Mouse (Mus musculus) layer of hippocampus, adult 8-10 months (tissue): ENCODE results near the gene Cox8b. TPM values are rescaled to one million over a fixed set of nuclear protein-coding genes. Genes with fewer than 3 reads are reported as not detected.

Experiments used
- DNase-seq, 2 experiments: peaks; one replicate each; pipeline ENCODE4 v3.0.0; 2022; ENCODE audit warnings: low spot score in 2 of 2
- total RNA-seq, 4 experiments: library from RNA; stranded (reverse); gene quantifications; 2 replicates each; pipeline ENCODE4 v1.2.4; 2022

Cox8b gene
- total RNA-seq = 1 to 10 TPM in 3 of 4 experiments, not detected in 1; 1.8 to 2.3 (median 1.9) TPM

GRCm38 (mm10) chr7:140900220-140900619 is at the start of gene Cox8b:
TSS of gene Cox8b (minus strand) at chr7:140900446.
- no peak for DNase-seq

- DNase-seq = no peak
These were observed 49.0 kb upstream of the Cox8b start for GRCm38 (mm10) chr7:140949255-140949654.

GRCm38 (mm10) chr7:140948161-140948560 is 47.9 kb upstream of the Cox8b start:
- DNase-seq = no peak

- no peak for DNase-seq
These were observed 46.7 kb upstream of the Cox8b start for GRCm38 (mm10) chr7:140946980-140947379.

- DNase-seq = no peak
These were observed 46.1 kb upstream of the Cox8b start for GRCm38 (mm10) chr7:140946311-140946710.

- no peak for DNase-seq
These were observed 45.0 kb upstream of the Cox8b start for GRCm38 (mm10) chr7:140945247-140945646.

- no peak for DNase-seq
These were observed 44.0 kb upstream of the Cox8b start for GRCm38 (mm10) chr7:140944236-140944635.

GRCm38 (mm10) chr7:140943356-140943755 is 43.1 kb upstream of the Cox8b start:
- DNase-seq = no peak

GRCm38 (mm10) chr7:140942811-140943210 is 42.6 kb upstream of the Cox8b start:
- DNase-seq = no peak

GRCm38 (mm10) chr7:140942341-140942740 is 42.1 kb upstream of the Cox8b start:
- no peak for DNase-seq

GRCm38 (mm10) chr7:140941222-140942051 is 41.2 kb upstream of the Cox8b start, which contains the start of gene Pgghg:
TSS of gene Pgghg (plus strand) at chr7:140941391.
- peak in 1 of 2 experiments; percentile 50 for DNase-seq

- DNase-seq = no peak
These were observed 39.5 kb upstream of the Cox8b start for GRCm38 (mm10) chr7:140939669-140940171.

- DNase-seq = no peak
These were observed 38.6 kb upstream of the Cox8b start for GRCm38 (mm10) chr7:140938896-140939295.

- no peak for DNase-seq
These were observed 38.2 kb upstream of the Cox8b start for GRCm38 (mm10) chr7:140938436-140938835.

- no peak for DNase-seq
These were observed 26.9 kb upstream of the Cox8b start for GRCm38 (mm10) chr7:140927181-140927580.

GRCm38 (mm10) chr7:140923070-140923775 is 23.0 kb upstream of the Cox8b start:
- no peak for DNase-seq

GRCm38 (mm10) chr7:140922398-140923069 is 22.3 kb upstream of the Cox8b start:
- DNase-seq = peak in 1 of 2 experiments; percentile 28

- no peak for DNase-seq
These were observed 21.2 kb upstream of the Cox8b start for GRCm38 (mm10) chr7:140921225-140921975.

- no peak for DNase-seq
These were observed 20.3 kb upstream of the Cox8b start, which contains the start of gene Nlrp6 for GRCm38 (mm10) chr7:140920418-140921029. TSS of gene Nlrp6 (plus strand) at chr7:140920902.

GRCm38 (mm10) chr7:140919911-140920310 is 19.7 kb upstream of the Cox8b start:
- no peak for DNase-seq
